Mouse (Mus musculus) left cerebral cortex, postnatal 4 days (tissue): ENCODE data around the gene Irf2bpl. TPM values are rescaled to one million over a fixed set of nuclear protein-coding genes. Genes with fewer than 3 reads are reported as not detected.

Experiments used
- DNase-seq: peaks from one replicate; pipeline ENCODE4 v3.0.0-alpha.2; 2022
- intact Hi-C: fragments of 180-260 bp; cut with DNase I; formaldehyde crosslinking; loops from one replicate; pipeline ENCODE4 v1.15.1; 2025
- total RNA-seq, 2 experiments: library from RNA; stranded (reverse); gene quantifications; 2 replicates each; pipeline ENCODE4 v1.2.3; 2021

Gene Irf2bpl
- total RNA-seq: 100 to 1,000 TPM; 124 to 127 TPM

DNA sequence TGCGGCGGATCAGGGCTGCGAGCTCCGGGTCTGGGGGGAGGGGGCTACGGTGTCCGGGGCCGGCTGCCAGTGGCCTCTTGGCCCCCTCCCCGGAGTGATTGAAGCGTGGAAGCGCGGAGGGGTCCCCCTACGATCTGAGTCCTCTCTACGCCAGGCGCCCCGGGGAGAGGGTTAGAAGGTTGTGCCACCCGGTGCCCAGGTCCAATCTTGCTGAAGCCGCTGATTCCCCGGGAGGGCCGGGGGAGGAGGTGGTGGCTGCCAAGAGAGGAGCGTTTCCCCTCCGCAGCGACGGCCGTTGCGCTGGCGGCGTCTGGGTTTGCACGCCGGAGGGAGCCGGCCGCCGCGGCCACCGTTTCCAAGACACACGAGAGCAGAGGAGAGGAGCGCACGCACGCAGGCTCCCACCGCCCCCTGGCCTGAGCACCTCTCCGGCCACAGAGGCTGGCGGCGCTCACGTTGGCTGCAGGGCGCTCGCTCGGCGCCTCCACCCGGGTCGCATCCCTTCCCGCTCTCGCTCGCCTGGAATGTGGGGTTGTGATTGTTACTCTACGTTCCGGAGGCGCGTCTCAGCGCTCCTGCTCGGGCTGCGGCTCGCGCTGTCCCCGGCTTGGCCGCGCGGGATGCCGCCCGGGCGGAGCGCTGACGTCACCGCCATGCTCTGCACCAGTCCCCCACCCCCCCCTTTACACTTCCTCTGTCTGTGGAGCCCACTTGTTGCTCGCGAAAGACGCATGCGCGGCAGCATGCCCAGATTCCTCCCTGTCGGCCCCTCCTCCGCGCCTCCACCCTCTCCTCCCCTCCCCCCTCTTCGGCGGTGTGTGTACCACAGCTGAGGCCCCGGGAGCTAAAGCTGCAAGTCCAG, at the start of gene Irf2bpl:
Gene Irf2bpl, minus strand, starts transcription at position 602 of the 862 bp plus-strand sequence.
- peak; percentile 100 for DNase-seq
- intact Hi-C loops: loop anchor here (2.0 to 5.0 kb wide), 2 partner anchors 38 to 82 kb away; no protein-coding TSS in a partner anchor

DNA sequence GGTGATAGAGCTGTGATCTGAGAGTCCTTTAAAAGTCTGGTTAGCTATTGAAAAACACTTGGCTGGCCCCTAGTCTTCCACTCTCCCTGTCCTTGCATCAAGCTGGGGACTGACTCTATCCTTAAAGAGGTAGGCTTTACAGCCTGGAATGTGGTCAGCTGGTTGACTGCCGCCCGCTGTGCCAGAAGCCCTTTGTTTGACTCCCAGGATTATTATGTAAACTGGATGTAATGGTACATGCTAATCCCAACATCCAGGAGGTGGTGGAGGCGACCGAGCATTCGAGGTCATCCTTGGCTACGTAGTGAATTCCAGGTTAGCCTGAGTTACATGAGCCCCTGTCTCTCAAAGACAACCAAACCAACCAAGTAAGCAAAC, 48.0 kb upstream of the Irf2bpl start:
- intact Hi-C loops: no loop called here
- no peak for DNase-seq

DNA sequence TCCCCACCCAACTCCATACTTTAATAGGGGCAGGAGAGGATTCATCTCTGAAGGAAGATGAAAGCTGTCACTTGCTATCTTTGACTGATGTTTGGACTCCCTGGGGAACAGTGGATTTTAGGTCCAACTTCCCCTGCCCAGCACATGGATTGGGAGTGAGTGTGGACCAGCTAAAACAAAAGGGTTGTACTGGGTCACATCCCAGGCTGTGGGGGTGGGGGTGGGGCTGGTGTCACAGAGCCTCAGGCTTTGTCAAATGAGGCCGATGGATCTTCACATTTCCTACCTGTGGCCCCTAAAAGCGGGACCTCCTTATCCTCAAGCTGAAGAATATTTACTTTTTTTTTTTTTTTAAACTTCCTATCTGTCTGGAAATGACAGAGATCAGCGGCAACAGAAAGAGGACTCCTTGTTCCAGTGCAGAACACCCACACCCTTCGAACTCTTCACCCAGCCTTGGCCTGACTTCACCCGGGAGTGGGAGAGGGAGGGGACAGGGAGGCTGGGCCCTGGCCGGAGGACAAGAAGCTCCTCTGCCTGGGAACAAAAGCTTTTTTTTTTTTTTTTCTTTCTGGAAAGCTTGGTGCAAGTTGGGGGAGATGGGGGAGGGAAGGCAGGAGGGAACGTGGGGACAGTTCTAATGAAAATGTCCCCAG, 47.4 kb upstream of the Irf2bpl start:
- no peak for DNase-seq
- intact Hi-C loops: no loop called here

DNA sequence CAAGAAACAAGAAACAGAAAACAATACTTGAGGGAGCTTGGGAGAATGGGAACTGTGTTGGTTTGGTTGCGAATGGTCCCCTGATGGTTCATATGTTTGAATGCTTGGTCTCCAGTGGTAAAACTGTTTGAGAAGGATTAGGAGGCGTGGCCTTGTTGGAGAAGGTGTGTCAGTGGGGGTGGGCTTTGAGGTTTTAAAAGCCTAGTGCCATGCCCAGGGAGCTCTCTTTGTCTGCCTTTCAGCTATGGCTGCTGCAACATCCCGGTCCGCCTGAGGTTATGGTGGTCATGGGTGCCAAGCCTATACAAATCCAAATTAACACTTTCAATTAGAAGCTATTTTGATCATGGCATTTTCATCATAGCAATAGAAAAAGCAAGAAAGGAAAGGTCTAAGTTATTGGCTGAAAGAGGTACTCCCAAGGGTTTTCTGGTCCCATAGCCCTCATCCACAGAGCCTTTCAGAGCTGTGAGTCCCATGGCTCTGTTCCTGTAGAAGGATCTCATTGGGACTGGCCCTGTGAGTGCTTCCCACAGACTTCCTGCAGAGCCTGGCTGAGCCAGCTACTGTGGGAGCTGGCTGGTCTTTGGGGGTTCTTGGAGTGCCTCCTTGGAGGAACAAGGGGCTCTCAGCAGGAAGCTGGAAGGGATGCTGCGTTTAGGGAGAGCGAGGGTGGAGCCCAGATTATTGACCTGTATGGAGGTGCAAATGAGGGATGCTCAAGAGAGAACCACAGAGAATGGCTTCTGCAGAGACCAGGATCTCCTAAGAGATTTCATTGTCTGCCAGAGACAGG, 46.5 kb upstream of the Irf2bpl start:
- intact Hi-C loops: no loop called here
- DNase-seq: no peak

DNA sequence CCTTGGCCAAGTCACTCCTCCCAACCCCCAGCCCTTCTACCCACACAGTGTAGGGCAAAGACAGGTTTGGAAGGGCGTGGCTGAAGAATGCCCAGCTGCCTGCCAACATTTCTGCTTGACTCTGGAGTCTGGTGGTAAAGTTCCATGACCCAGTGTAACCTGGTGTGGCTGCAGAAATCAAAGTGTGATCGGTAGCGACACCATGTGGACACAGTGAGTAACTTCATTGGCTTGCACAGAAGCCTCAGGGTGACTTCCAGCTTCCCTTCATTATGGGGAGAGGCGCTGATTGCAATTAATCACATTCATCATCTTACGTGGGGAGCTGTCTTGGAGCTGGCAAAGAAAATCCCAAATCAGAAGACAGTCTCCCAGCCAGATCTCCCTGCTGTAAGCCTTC, 39.2 kb upstream of the Irf2bpl start:
- peak; percentile 79 for DNase-seq
- intact Hi-C loops: loop anchor here (2.0 to 5.0 kb wide), 2 partner anchors 39 to 127 kb away; partner anchors contain the start of gene Irf2bpl

DNA sequence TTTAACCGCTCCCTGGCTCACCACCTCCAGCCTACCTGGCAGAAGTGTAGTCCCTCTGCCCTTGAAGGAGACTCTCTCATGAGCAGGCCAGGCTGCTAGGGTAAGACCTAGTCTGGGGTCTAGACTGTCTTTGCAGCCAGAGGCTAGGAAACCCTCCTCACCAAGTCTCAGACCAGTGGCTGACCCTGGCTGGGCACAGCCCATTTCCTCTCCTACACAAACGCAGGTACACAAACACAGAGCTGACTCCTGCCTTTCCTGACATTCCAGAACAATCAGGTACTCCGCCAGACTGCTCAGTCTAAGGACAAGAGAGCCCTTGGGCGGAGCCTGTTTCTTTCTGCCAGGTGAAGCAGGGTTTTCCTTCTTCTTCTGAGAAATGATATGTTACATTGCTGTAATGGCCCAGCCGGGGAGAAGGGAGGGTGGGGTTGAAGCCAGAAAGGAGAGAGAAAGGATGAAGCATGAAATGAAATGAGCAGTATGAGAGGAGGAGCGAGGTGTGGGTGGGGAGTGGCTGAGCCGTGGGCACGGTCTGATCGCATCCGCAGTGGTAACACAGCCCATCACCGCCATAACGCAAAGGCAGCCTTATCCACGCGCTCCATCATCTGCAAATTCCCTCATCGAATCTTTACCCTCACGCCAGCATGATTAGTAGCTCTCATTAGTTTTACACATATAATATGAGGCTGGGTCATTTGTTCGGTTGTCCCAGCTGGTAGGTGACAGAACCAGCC, 34.6 kb upstream of the Irf2bpl start:
- no peak for DNase-seq
- intact Hi-C loops: no loop called here

DNA sequence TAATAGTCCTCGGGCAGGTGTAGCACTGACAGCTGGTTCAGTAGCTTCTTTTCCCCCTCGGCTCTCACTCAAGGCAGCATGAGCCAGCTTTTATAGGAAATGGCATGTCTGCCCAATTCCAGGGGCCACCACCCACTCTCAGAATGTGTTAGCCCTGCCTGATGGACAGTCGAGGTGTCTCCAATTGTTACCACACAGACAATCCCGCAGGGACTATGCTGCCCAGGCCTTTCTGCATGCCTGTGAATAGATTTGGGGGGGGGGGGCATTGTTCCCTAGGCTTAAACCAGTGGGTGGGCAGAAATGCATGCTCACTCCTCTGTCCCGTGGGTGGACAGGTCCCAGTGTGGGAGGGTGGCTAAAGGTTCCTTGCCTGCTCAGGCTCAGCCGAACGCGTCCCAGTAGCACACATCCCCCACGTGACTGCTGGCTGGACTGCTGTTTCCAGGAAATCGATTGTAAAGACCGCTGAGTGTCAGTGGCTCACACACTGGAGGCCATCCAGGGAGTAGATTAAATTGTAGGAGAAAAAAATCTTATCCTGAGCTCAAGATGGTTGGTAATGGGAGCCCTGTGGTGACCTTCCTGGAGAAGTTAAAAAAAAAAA, 33.9 kb upstream of the Irf2bpl start:
- DNase-seq: no peak
- intact Hi-C loops: no loop called here

DNA sequence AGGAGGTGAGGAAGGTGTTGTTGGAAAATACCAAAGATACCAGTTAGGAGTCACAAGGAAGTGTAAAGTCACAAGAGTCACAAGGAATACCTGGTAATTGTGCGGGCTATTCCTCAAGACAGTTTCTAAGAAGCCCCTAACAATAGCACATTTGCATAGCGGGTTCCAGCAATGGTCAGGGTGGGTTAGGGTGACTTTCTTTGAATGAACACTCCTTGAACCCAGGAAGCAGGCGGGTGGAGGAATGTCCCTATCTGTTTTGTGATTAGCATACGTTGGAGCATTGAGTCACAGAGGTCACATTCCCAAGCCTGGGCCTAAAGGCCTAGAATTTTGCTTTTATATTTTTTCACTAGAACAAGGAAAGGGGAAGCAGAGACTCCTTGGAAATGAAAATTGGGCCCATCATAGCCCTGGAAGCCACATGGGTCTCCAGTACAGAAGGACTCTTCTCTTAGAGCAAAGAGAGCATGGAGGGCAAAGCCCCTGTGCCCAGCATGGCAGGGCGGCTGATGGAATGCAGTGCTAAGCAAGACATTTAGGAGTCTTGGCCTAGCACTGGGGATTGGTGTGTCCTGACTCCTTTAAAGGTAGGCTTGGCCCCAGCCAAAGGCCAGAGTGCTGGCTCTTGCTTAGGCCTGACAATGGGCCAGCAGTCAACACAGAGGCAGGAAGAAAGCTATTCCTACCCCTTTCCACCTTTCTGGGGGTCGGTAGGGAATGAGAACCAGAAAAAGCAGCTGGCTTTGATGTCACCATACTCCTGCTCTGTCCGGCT, 32.4 kb upstream of the Irf2bpl start:
- DNase-seq: no peak
- intact Hi-C loops: no loop called here

DNA sequence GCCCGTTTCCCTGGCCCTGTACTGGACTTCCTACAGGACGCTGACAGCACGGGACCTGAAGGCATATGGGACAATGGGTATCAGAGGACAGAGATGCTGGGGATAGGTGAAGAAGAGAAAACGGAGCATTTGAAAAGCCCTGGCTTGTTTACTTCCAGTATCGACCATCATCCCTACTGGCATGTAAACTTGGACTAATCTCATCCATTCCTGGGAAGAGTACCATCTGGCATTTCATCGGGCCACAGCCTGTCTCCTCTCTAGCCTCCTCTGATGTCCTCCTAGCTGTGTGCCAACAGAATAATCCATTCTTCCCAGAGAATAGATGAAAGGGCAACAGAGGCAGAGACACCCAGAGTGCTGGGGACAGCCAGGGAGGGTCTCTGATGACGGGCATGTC, 31.0 kb upstream of the Irf2bpl start:
- intact Hi-C loops: no loop called here
- peak; percentile 32 for DNase-seq

DNA sequence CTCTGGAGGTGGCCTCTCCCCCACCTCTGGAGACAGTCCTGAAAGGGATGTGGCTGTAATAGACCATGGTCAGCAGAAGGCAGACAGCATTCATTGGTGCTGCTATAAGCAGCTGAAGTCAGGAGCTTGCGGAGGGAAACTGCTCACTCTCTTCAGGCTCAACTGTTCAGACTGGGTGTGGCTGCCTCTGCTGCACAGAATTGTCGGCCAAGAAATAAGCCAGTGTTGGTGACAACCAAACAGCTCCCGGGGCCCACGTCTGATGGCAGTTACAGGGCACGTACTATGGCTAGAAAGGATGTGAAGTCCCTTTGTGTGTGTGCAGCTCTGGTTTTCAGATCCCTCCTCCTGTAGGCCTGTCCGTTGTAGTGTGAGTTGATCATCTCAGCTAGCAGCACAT, 30.2 kb upstream of the Irf2bpl start:
- intact Hi-C loops: no loop called here
- no peak for DNase-seq

DNA sequence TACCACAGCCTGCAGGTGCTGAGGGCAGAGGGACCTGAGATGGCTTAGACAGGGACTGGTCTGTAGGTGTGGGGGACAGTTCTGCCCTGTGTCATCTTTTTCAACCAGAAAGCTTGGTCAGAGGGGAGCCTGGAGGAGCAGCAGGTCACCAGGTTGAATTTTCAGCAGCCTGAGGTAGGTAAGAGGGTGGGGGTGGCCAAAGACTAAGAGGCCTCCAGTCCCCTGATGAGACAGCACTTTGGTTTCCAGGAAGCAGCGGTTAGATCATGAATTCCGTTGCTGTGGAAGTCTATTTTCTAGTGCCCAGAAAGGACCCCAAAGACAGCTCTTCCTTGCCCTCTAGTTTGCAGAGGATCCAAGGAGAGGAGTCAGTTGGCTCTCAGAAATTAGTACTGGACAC, 29.8 kb upstream of the Irf2bpl start:
- intact Hi-C loops: no loop called here
- DNase-seq: no peak

DNA sequence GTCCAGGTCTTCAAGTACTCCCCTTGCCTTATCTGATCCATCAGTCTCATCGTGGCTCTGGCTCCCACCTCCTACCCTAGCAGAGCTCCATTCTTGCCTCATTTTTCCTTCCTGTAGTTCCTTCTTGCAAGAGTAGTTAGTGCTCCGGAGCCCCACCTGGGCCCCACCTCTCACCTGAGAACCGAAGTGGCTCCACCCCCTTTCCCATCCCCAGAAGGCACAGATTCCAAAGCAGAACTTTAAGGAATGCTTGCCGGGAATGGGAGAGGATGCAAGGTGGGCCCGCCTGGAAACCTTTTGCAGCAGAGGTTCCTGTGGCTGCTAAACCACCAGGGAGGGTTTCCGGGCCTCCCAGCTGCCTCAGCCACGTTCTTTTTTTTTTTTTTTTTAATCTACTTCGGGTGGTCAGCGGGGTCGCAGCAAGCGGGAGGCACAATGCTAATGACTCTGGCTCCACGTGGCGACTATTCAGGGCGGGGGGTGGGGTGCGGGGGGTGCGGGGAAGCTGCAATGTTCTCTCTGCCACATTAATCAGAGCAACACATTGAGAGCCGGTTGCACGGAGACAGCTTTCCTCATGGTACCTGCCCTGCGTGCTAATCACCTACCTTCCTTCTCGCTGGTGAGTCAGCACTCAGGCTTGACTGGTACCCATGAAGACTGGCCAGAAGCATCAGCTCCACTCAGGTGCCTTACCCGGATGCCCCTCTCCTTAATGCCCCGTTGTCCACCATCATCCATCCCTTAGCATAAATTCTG, 27.9 kb upstream of the Irf2bpl start:
- intact Hi-C loops: no loop called here
- DNase-seq: no peak

DNA sequence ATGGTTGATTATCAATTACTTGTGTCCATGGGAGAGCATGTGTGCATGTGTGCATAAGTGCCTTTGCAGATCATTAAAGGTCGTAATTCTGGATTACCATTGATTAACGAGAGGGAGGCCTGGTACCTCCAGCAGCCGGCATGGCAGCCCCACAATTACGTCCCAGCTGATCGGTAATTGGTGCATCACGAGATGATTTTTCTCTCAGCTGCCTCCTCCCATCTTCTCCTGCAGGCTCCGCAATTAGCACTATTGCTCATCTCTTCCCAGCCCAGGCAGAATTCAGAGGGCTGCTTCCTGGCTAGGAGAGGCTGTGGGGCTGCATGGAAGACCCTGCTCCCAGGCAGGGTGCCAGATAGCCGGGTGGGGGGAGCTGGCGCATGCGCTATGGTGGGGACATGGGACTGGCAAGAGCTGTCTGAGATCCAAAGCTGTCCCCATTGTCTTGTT, 26.9 kb upstream of the Irf2bpl start:
- DNase-seq: peak; percentile 97
- intact Hi-C loops: no loop called here

DNA sequence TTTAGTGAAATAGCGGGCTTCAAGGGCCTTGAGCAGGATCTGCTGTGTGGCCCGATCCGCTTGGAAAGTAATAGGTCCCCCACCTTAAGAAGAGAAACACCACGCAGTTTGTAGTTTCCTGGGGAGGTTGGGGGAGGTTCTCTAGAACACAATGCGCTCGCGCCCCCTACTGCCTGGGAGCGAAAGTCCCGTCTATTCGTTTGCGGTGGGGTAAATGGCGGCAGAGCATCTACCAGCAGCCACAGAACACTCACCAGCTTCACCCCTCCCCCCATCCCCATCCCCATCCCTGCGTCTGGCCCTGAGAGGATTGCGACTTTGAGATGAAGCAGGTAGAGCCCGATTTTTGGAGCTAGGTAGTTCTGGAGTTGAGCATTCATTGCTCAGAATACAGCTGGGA, 21.8 kb upstream of the Irf2bpl start:
- peak; percentile 86 for DNase-seq
- intact Hi-C loops: no loop called here

DNA sequence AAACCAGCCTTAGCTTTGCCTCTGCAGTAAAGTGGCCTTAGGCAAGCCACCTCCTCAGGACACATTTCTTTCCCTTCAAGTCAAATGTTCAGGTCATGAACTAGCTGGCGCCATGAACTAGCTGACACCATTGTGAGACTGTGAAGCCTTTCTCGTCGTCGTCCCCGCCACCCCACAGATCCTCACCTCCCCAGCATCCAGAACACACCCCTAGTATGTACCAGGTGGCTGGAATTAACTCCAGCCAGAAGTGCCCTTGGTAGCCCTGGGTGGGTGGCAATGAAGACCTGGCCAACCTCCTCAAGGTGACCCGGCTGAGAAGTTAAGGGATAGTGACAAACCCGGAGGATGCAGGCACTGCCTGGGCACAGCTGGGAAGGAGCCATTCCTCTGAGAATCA, 21.3 kb upstream of the Irf2bpl start:
- intact Hi-C loops: no loop called here
- DNase-seq: no peak

DNA sequence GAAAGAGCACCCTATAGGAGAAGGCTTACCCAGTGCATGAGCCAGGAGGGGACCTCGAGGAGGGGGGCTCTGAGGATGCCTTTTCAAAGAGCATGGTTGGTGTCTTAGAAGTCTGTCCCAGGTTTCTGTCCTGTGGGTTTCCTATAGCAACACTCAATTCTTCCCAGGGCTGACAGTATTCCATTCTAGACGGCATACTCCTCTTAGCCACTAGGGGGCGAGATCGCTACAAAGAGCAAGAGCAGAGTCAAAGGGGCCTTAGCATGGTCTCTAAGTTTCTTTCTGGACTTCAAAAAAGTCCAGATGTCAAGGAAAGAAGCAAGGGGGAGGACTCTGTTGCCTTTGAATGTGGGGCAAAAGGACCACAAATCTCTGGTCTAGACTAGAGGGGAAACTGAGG, 20.6 kb upstream of the Irf2bpl start:
- intact Hi-C loops: no loop called here
- DNase-seq: peak; percentile 49

DNA sequence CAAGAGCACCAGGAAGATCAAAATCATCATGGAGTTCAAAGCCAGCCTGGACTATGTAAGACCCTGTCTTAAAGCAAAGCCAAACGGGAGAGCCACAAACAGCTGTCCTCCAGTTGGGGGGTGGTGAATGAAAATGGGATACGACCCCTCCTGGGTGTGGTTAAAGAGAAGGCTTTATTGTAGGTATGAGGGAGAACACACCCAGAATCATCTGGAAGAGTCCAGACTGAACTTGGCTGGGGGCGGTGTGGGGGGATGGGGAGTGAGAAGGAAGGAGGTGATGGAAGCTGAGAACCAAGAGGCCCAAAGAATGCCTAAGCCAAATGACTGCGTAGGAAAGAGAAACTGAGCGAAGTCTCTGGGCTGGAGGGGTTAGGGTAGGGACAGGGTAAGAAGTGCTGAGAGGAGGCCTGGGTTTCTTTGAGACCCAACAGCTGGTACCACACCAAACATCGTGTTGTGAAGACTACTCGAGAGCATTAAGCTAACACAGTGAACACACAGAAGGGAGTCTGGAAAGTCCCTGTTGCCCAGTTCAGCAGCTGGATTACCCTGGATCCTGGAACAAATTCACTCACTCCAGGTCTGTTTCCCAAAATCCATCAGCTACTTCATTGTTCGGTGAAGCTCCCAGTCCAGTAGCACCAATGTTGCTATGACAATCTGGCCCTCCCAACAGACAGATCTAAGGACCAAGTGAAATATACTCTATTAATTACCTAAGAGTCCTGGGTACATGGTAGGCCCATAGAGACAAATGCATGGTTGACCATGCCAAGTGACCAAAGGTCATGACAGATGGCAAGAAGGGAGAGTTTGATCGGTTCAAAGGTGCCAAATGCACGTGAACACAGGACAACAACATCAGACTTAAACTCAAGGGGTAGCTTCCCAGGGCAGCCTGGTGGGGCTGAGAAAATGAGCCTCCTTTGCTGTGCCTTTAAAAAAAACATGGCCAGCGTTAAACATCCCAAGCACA, 19.5 kb upstream of the Irf2bpl start:
- intact Hi-C loops: no loop called here
- DNase-seq: no peak
